Mouse (Mus musculus): ENCODE data around the gene Entpd6. TPM values are rescaled to one million over a fixed set of nuclear protein-coding genes. Genes with fewer than 3 reads are reported as not detected.
A peak's percentile ranks its signal among the peaks of the same experiment; 100 is the strongest.

Gene Entpd6
- polyA plus RNA-seq (2014; fragmentation: Nextera tagmentation; extraction: Ambion mirVana) = 17.5 and 27.9 TPM in 2 replicates

DNA sequence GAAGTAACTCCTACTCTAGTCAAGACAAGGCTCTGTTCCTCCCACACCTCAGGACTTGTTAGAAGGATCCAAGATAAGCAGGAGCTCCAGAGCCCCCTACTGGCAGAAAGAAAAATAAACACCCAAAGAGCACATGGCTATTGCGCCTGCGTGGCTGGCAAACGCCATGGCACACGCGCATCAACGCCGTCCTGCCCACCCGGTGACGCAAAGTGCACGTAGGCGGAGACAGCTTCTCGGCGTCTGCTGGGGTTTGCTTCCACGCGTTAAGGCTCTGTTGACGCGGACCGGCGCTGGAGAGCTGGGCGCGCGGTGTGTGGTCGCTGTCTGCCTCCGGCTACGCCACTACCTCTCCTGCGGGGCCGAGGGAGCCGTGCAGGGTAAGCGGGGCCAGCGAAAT lies at the start of gene Entpd6:
Gene Entpd6 (plus strand): TSS at position 189 of the 400 bp plus-strand sequence.
- peaks cover 8% of the 10 kb centered on the region; the same call in 1 of the 2 replicates for H3K4me1 ChIP-seq (ENCODE audit: control insufficient read depth, insufficient read depth, low read length)
- under 1% methylated on average over 30 of the region's 30 CpGs for WGBS
- ATAC-seq (ENCODE audit: low FRiP score, low TSS enrichment) = peak; percentile 96
- H3K27ac ChIP-seq (ENCODE audit: low read depth, low read length) = peak within 1 kb of the TSS; percentile 71
- H3K36me3 ChIP-seq (ENCODE audit: control insufficient read depth, insufficient read depth, low read length) = peaks cover 3% of the 10 kb centered on the region; the same call in 1 of the 2 replicates
- H3K4me2 ChIP-seq (replicated peaks; ENCODE audit: low read depth, low read length) = peak within 1 kb of the TSS; percentile 96
- peak within 1 kb of the TSS; percentile 73 for H3K4me3 ChIP-seq (ENCODE audit: low read length)
- H3K9ac ChIP-seq (ENCODE audit: low read depth, low read length) = peak within 1 kb of the TSS; percentile 73
- no peaks in the 10 kb centered on the region for H3K9me3 ChIP-seq (ENCODE audit: control insufficient read depth, low read length)
- peaks cover 4% of the 10 kb centered on the region; the same call in 1 of the 2 replicates for H3K27me3 ChIP-seq (ENCODE audit: control insufficient read depth, insufficient read depth, low read length)

DNA sequence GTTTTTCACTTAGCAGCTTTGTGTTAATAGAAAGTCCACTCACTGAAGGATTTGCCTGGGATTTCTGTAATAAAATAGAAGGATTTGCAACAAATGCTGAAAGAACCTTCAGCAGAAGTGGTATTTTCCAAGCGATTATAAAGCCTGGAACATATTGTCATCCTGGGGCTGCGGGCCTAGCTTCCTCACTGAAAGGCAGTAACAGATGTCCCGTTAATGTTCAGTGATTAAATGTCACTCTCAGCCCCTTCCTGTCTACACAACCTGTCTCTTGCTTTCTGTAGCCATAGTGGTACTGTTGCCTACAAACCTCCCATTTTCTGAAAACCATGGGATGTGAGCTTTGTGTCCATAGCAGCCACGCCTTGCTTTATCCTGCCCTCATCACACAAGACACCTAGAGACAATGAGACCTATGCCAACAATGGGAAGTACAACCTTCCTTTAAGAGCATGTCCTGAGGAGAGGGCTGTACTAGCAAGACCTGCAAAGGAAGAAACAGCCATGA lies 36.6 kb upstream of the Entpd6 start:
- H3K9me3 ChIP-seq (ENCODE audit: control insufficient read depth, low read length) = no peaks in the 10 kb centered on the region
- H3K9ac ChIP-seq (ENCODE audit: low read depth, low read length) = no peak overlapping the region
- H3K4me1 ChIP-seq (ENCODE audit: control insufficient read depth, insufficient read depth, low read length) = no peaks in the 10 kb centered on the region
- no peaks in the 10 kb centered on the region for H3K27me3 ChIP-seq (ENCODE audit: control insufficient read depth, insufficient read depth, low read length)
- 79% methylated on average over 4 of the region's 4 CpGs for WGBS
- H3K36me3 ChIP-seq (ENCODE audit: control insufficient read depth, insufficient read depth, low read length) = no peaks in the 10 kb centered on the region
- H3K4me2 ChIP-seq (replicated peaks; ENCODE audit: low read depth, low read length) = no peak overlapping the region
- H3K4me3 ChIP-seq (ENCODE audit: low read length) = no peak overlapping the region
- ATAC-seq (ENCODE audit: low FRiP score, low TSS enrichment) = no peak
- H3K27ac ChIP-seq (ENCODE audit: low read depth, low read length) = no peak overlapping the region

DNA sequence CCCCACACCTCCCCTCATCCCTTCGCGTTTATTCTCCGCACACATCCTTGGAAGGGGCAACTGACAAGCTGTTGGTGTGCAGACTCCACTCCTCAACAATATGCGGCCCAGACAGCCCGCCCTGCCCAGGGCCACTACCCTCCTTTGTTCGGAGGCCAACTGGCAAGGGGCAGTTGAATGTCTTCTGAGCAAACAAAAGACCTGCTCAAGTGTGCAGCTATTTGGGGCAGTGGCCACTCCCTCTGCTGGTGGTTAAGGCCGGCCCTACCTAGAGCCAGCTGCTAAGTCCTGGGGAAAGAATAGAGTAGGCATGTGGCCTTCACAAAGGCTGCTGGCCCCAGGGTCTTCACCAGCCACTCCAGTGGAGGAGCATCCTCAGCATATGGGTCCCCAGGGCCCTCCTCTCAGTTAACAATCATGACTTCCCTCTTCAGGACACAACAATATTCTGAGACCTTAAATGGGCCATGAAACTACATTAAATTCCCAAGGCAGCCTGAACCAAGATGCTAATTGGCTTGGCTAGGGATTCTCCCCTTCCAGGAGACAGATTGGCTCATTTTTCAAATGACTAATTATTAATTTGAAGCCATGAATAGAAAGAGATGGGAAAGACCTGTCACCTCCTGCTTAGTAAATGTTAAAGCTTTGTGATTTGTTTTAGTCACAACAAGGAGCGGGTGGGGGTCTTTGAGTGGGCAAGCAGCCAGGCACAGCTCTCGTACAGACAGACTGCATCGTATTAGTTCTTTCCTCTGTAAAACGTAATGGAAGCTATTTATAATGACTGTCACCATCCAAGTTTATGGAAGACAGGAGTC lies 12.9 kb upstream of the Entpd6 start:
- Histone ChIP-seq H3K36me3 (ENCODE audit: control insufficient read depth, insufficient read depth, low read length) (no peaks in the 10 kb centered on the region), H3K9me3 (ENCODE audit: control insufficient read depth, low read length) (no peaks in the 10 kb centered on the region), H3K4me3 (ENCODE audit: low read length) (no peak overlapping the region), H3K4me2 (replicated peaks; ENCODE audit: low read depth, low read length) (no peak overlapping the region), H3K27ac (ENCODE audit: low read depth, low read length) (no peak overlapping the region), H3K9ac (ENCODE audit: low read depth, low read length) (no peak overlapping the region), H3K4me1 (ENCODE audit: control insufficient read depth, insufficient read depth, low read length) (no peaks in the 10 kb centered on the region), H3K27me3 (ENCODE audit: control insufficient read depth, insufficient read depth, low read length) (no peaks in the 10 kb centered on the region)
- ATAC-seq (ENCODE audit: low FRiP score, low TSS enrichment) = peak; percentile 52; the same call in 1 of the 2 replicates
- 57% methylated on average over 11 of the region's 11 CpGs for WGBS

DNA sequence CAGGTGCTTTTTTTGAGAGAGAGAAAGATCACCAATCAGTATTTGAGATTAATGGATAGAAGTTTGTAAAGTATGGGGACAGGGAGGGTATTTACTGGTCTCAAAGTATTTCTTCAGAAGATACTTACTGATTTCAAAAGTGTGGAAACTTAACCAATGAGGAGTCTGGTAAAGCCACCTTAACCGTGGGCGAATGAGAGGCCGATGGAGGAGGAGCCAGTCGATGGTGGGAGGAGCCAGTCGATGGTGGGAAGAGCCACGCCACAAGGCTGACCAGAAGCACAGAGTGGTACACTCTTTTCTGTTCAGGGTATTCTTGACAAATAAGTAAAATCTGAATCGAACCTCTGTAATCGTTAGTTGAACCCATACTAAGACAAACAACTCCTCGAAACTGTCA lies 11.0 kb upstream of the Entpd6 start:
- Histone ChIP-seq H3K4me1 (ENCODE audit: control insufficient read depth, insufficient read depth, low read length) (no peaks in the 10 kb centered on the region), H3K9me3 (ENCODE audit: control insufficient read depth, low read length) (no peaks in the 10 kb centered on the region), H3K4me2 (replicated peaks; ENCODE audit: low read depth, low read length) (no peak overlapping the region), H3K36me3 (ENCODE audit: control insufficient read depth, insufficient read depth, low read length) (no peaks in the 10 kb centered on the region), H3K9ac (ENCODE audit: low read depth, low read length) (no peak overlapping the region), H3K4me3 (ENCODE audit: low read length) (no peak overlapping the region), H3K27ac (ENCODE audit: low read depth, low read length) (no peak overlapping the region), H3K27me3 (ENCODE audit: control insufficient read depth, insufficient read depth, low read length) (no peaks in the 10 kb centered on the region)
- 79% methylated on average over 9 of the region's 9 CpGs for WGBS
- no peak for ATAC-seq (ENCODE audit: low FRiP score, low TSS enrichment)

DNA sequence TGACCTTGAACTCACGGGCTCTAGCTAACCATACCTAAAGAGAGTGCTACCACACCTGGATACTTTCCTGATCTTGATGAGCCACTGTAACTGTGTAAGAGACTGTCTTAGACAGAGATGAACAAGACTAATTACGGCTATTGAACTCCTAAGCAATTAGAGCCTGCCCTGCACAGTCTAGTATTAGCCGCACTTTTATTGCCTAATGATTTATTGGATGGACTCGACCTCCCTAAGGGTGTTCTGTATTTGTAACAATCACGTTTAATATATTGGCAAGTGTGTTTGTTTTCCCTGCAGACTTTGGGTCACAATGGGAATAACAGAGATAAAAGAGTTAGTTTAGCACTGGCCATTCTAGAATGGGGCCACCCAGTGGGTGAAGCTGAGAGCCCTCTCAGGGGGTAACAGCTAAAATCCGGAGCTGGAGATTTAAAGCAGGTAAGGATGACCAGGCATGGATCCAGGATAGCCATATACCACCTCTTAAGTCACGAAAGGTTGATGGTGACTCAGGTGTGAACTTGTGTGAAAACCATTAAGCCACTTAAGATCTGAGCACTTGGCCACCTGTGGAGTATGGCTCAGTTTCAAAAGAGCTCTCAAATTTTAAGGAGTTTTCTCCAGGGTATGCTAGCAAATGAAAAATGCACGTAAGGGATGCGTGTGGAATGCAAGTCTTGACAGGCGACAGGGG lies 8.5 kb upstream of the Entpd6 start:
- no peak overlapping the region for H3K9ac ChIP-seq (ENCODE audit: low read depth, low read length)
- H3K4me1 ChIP-seq (ENCODE audit: control insufficient read depth, insufficient read depth, low read length) = no peaks in the 10 kb centered on the region
- H3K27ac ChIP-seq (ENCODE audit: low read depth, low read length) = no peak overlapping the region
- WGBS = 22% methylated on average over 10 of the region's 10 CpGs
- no peak overlapping the region for H3K4me2 ChIP-seq (replicated peaks; ENCODE audit: low read depth, low read length)
- peak; percentile 66; the same call in 1 of the 2 replicates for ATAC-seq (ENCODE audit: low FRiP score, low TSS enrichment)
- H3K36me3 ChIP-seq (ENCODE audit: control insufficient read depth, insufficient read depth, low read length) = no peaks in the 10 kb centered on the region
- no peak overlapping the region for H3K4me3 ChIP-seq (ENCODE audit: low read length)
- H3K27me3 ChIP-seq (ENCODE audit: control insufficient read depth, insufficient read depth, low read length) = no peaks in the 10 kb centered on the region
- no peaks in the 10 kb centered on the region for H3K9me3 ChIP-seq (ENCODE audit: control insufficient read depth, low read length)

DNA sequence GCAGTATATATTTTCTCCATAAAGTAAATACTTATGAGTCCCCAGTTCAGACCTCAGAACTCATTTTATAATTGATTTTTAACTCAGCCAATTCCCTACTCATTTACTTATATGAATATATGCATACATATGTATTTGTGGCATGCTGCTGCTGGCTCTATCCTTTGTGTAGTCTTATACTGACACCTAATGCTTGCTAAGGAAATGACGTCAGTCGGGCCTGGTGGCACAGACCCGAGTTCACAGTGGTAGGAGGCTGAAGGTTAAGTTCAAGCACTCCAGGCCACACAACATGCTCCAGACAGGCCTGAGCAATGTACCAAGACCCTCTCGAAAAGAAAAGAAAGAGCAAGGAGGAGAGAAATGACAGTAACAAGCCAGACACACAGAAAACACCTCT lies 7.4 kb upstream of the Entpd6 start:
- ATAC-seq (ENCODE audit: low FRiP score, low TSS enrichment) = no peak; the same call in 1 of the 2 replicates
- no peak overlapping the region for H3K9ac ChIP-seq (ENCODE audit: low read depth, low read length)
- no peak overlapping the region for H3K4me2 ChIP-seq (replicated peaks; ENCODE audit: low read depth, low read length)
- no peak overlapping the region for H3K27ac ChIP-seq (ENCODE audit: low read depth, low read length)
- H3K9me3 ChIP-seq (ENCODE audit: control insufficient read depth, low read length) = no peaks in the 10 kb centered on the region
- 44% methylated on average over 4 of the region's 4 CpGs for WGBS
- H3K36me3 ChIP-seq (ENCODE audit: control insufficient read depth, insufficient read depth, low read length) = no peaks in the 10 kb centered on the region
- H3K4me1 ChIP-seq (ENCODE audit: control insufficient read depth, insufficient read depth, low read length) = no peaks in the 10 kb centered on the region
- H3K4me3 ChIP-seq (ENCODE audit: low read length) = no peak overlapping the region
- peaks cover 1% of the 10 kb centered on the region; the same call in 1 of the 2 replicates for H3K27me3 ChIP-seq (ENCODE audit: control insufficient read depth, insufficient read depth, low read length)

DNA sequence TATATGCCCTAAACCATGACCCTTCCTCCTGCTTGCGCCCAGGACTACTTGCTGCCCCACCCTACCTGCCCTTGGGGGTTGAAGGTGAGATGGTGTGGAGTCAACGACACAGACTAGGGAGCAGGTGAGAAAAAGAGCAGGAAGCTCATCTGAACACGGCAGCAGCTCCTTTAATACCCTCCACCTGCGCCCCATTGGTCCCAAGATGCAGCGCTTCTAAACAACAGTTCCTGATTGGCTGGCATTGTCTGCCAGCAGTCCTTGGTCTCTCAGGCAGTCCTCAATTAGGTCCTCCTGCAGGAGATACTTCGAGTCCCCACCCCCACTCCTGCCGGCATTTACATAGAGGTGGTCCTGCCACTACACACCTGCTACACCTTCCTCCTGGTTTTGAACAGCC lies 3.8 kb upstream of the Entpd6 start:
- no peaks in the 10 kb centered on the region for H3K9me3 ChIP-seq (ENCODE audit: control insufficient read depth, low read length)
- H3K4me1 ChIP-seq (ENCODE audit: control insufficient read depth, insufficient read depth, low read length) = peaks cover 6% of the 10 kb centered on the region; the same call in 1 of the 2 replicates
- no peaks in the 10 kb centered on the region for H3K36me3 ChIP-seq (ENCODE audit: control insufficient read depth, insufficient read depth, low read length)
- 72% methylated on average over 7 of the region's 7 CpGs for WGBS
- no peak for ATAC-seq (ENCODE audit: low FRiP score, low TSS enrichment)
- H3K27ac ChIP-seq (ENCODE audit: low read depth, low read length) = no peak overlapping the region
- H3K4me3 ChIP-seq (ENCODE audit: low read length) = no peak overlapping the region
- no peak overlapping the region for H3K4me2 ChIP-seq (replicated peaks; ENCODE audit: low read depth, low read length)
- H3K27me3 ChIP-seq (ENCODE audit: control insufficient read depth, insufficient read depth, low read length) = peaks cover 4% of the 10 kb centered on the region; the same call in 1 of the 2 replicates
- no peak overlapping the region for H3K9ac ChIP-seq (ENCODE audit: low read depth, low read length)

DNA sequence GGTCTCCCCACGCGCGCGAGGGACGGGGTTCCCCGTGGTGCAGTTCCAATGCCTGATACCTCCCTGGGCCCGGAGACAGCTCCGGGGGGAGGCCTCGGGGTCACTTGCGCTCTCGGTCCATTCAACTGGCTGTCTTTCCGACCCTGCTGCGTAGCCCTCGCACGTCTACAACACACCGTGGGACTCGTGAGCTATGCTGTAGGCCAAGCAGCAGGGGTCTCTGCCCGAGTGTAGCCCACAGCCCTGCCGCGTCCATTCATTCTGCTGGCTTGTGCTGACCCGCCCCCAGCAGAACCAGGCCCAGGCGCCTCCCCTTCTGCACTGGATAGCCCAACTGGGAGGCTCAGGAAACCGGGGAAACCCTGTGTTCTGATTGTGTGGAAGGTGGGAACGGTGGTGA lies 441 bp downstream of the Entpd6 start:
- peaks cover 8% of the 10 kb centered on the region; the same call in 1 of the 2 replicates for H3K4me1 ChIP-seq (ENCODE audit: control insufficient read depth, insufficient read depth, low read length)
- H3K36me3 ChIP-seq (ENCODE audit: control insufficient read depth, insufficient read depth, low read length) = peaks cover 3% of the 10 kb centered on the region; the same call in 1 of the 2 replicates
- H3K9ac ChIP-seq (ENCODE audit: low read depth, low read length) = peak overlapping the region; percentile 73
- peak overlapping the region; percentile 71 for H3K27ac ChIP-seq (ENCODE audit: low read depth, low read length)
- peak overlapping the region; percentile 73 for H3K4me3 ChIP-seq (ENCODE audit: low read length)
- ATAC-seq (ENCODE audit: low FRiP score, low TSS enrichment) = peak; percentile 86
- H3K4me2 ChIP-seq (replicated peaks; ENCODE audit: low read depth, low read length) = peak overlapping the region; percentile 96
- peaks cover 4% of the 10 kb centered on the region; the same call in 1 of the 2 replicates for H3K27me3 ChIP-seq (ENCODE audit: control insufficient read depth, insufficient read depth, low read length)
- 0% methylated on average over 19 of the region's 24 CpGs for WGBS
- H3K9me3 ChIP-seq (ENCODE audit: control insufficient read depth, low read length) = no peaks in the 10 kb centered on the region
